Mouse (Mus musculus) G1E (cell line): ENCODE measurements around the gene Mcm9. TPM values are rescaled to one million over a fixed set of nuclear protein-coding genes. Genes with fewer than 3 reads are reported as not detected.

ENCODE experiments used
- ATAC-seq: 2 replicates; pipeline ENCODE4 v1.8.0; 2016; ENCODE audit warnings: mild to moderate bottlenecking; ENCODE audit not compliant: insufficient number of reproducible peaks, poor library complexity, low FRiP score, severe bottlenecking; ENCODE audit errors: extremely low read depth
- DNase-seq: peaks from one replicate; pipeline ENCODE4 v3.0.0; 2012; ENCODE audit warnings: low spot score
- H3K27me3 ChIP-seq: 2 replicates; pipeline ENCODE4 v1.6.1; 2012; ENCODE audit warnings: mild to moderate bottlenecking, low read length, inconsistent platforms; ENCODE audit not compliant: insufficient read depth
- H3K36me3 ChIP-seq: replicated peaks from 2 replicates; pipeline ENCODE3; 2012; ENCODE audit warnings: mild to moderate bottlenecking, inconsistent platforms
- H3K4me1 ChIP-seq: 2 replicates; pipeline ENCODE4 v1.6.1; 2012; ENCODE audit warnings: low read depth, low read length, inconsistent platforms, mixed read lengths; ENCODE audit not compliant: insufficient read depth
- H3K4me3 ChIP-seq: 2 replicates; pipeline ENCODE4 v1.5.1; 2012; ENCODE audit warnings: low read depth, mild to moderate bottlenecking, inconsistent platforms, low read length, moderate library complexity, mixed read lengths
- H3K9me3 ChIP-seq: replicated peaks from 2 replicates; pipeline ENCODE4 v1.6.1; 2012; ENCODE audit warnings: inconsistent platforms
- CTCF ChIP-seq: IDR thresholded peaks from 2 replicates; pipeline ENCODE4 v1.5.1; 2012; ENCODE audit warnings: low read depth, low read length, inconsistent platforms, mixed read lengths
- GATA1 ChIP-seq: IDR thresholded peaks from 2 replicates; pipeline ENCODE4 v1.6.1; 2012; ENCODE audit warnings: borderline replicate concordance, low read length, inconsistent platforms, mixed read lengths
- GATA2 ChIP-seq: IDR thresholded peaks from 2 replicates; pipeline ENCODE4 v1.6.1; 2012; ENCODE audit warnings: low read depth, low read length, inconsistent platforms, borderline replicate concordance
- POLR2AphosphoS5 ChIP-seq: IDR thresholded peaks from 2 replicates; pipeline ENCODE4 v1.6.1; 2012; ENCODE audit warnings: low read depth, low read length, inconsistent platforms; ENCODE audit not compliant: insufficient replicate concordance
- TAL1 ChIP-seq: conservative IDR thresholded peaks from 2 replicates; pipeline ENCODE4 v1.6.1; 2012; ENCODE audit warnings: low read depth, low read length, inconsistent platforms, mixed read lengths
- polyA plus RNA-seq: library from polyadenylated mRNA; stranded (reverse); fragments of >175 nt; gene quantifications from 2 replicates; pipeline ENCODE4 v1.2.3, GENCODE M21; 2012
- total RNA-seq, 2 experiments: library from RNA; stranded (forward) in 1 of 2; stranded (reverse) in 1 of 2; fragments of 200-1000 nt in 1 of 2; fragments of >200 nt in 1 of 2; fragmentation: Nextera tagmentation in 1 of 2; gene quantifications; 2 replicates each; pipeline ENCODE4 v1.2.3; 2014 to 2017

The Mcm9 gene
- total and polyA plus RNA-seq, 3 experiments: 2.4 to 10.8 (median 8.7) TPM

DNA sequence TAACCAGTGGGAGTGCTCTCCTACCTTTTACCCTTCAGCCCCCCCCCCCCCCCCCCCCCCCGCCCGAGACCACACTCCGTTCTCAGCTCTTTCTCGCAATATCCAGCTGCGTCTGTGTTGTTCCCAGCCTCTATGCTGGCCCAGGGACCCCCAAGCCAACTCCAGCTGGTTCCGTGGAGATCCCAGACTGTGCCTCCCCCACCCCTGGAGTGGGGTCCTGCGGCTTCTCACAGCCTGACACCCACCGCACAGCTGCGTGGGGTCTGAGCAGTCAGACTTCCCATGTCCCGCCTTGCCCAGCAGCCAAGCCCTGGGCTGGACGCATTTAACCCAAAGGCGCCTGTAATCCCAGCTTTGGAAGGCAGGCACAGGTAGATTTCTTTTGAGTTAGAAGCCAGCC, 49.2 kb downstream of the Mcm9 start:
- Histone ChIP-seq H3K4me1 (no peaks in the 10 kb centered on the region), H3K36me3 (no peaks in the 10 kb centered on the region), H3K9me3 (no peaks in the 10 kb centered on the region), H3K4me3 (no peak overlapping the region), H3K27me3 (no peaks in the 10 kb centered on the region)
- TF ChIP-seq POLR2AphosphoS5: no peak
- no peak for TF ChIP-seq CTCF
- no peak for TF ChIP-seq GATA1
- no peak for DNase-seq
- ATAC-seq: no peak

DNA sequence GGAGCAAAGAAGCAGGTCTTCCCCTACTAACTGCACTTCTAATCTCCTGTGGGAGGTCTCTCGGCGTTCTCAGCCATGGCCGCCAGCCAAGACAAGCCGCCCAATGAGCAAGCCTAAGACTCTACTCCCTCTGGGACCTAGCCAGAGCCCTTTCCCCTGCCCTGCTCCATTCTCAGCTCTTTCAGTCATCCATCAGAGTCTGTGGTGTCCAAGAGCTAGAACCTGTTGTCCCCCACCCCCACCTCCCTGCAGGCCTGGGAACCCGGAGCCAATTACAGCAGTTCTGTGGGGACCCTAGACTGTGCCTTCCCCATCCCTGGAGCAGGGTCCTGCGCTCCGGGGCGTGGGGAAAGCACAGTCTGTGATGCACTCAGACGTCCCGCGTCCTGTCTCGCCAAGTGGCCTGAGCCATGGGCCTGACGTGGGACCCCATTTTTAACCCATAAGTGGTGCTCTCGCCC, 49.6 kb downstream of the Mcm9 start:
- no peak for DNase-seq
- Histone ChIP-seq H3K4me3 (no peak overlapping the region), H3K27me3 (no peaks in the 10 kb centered on the region), H3K4me1 (no peaks in the 10 kb centered on the region), H3K9me3 (no peaks in the 10 kb centered on the region), H3K36me3 (no peaks in the 10 kb centered on the region)
- TF ChIP-seq GATA2 (no peak), GATA1 (no peak), TAL1 (no peak), CTCF (no peak), POLR2AphosphoS5 (no peak)
- no peak for ATAC-seq

DNA sequence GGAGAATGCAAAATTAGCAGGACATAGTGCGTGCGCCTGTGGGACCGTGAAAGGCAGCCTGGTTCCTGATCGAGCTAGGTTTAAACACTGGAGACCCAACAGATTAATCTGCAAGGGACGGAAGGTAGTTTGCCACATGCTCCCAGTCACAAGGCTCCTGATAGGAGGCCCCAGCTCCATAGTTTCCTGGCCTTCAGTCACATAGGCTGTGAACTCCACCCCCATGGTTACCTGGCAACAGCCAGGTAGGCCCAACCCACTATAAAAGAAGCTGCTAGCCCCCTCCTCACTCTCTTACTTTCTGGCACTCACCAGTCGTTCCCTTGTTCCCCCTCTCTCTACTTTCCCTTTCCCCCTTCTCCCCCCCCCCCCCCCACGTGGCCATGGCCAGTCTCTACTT, 50.1 kb downstream of the Mcm9 start:
- no peaks in the 10 kb centered on the region for H3K36me3 ChIP-seq
- TF ChIP-seq CTCF: no peak
- no peak for TF ChIP-seq TAL1
- TF ChIP-seq POLR2AphosphoS5: no peak
- TF ChIP-seq GATA2: no peak
- TF ChIP-seq GATA1: no peak
- H3K9me3 ChIP-seq: no peaks in the 10 kb centered on the region
- H3K27me3 ChIP-seq: no peaks in the 10 kb centered on the region
- no peak overlapping the region for H3K4me3 ChIP-seq
- ATAC-seq: no peak
- no peak for DNase-seq
- H3K4me1 ChIP-seq: no peaks in the 10 kb centered on the region

DNA sequence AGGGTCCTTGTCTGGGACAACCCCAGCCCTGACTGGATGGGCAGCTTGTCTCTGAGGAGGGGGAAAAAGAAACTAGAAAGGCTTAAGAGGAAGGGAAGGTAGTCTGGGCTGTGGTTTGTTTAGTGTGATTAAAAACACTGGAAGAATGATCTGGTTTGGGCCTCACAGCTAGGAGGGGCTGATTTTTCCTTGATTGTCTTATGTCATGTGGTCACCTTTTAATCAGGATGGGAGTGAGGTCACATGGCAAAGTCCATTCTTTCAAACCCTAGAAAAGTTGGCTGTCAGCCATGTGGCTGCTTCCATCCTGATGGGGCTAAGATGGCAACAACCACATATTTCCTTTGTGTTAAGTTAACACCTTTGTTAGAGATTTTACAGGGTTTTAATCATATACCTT, 61.7 kb downstream of the Mcm9 start:
- H3K4me3 ChIP-seq: no peak overlapping the region
- ATAC-seq (no peak), DNase-seq (no peak)
- H3K4me1 ChIP-seq: no peaks in the 10 kb centered on the region
- TF ChIP-seq GATA1 (no peak), POLR2AphosphoS5 (no peak), CTCF (no peak), GATA2 (no peak), TAL1 (no peak)
- H3K9me3 ChIP-seq: no peaks in the 10 kb centered on the region
- no peaks in the 10 kb centered on the region for H3K36me3 ChIP-seq
- no peaks in the 10 kb centered on the region for H3K27me3 ChIP-seq

DNA sequence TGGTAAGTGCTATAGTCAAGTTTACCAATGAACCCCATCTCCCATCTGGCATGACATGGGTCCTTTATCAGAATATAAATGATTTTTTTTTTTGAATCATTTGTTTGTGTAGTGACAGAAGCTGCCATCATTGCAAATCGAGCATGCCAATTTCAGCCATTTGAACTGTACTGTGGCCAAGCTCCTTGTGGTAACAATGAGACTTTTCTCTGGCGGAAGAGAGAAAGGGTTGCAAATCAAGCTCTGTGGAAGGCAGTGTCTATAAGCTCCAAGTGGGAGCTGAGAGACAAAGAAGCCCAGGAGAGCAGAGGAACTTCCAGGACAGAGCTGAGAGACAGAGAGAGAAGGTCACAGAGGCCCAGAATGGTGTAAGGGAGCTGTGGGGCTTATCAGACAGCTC, 64.7 kb downstream of the Mcm9 start:
- Histone ChIP-seq H3K27me3 (no peaks in the 10 kb centered on the region), H3K4me3 (no peak overlapping the region), H3K36me3 (no peaks in the 10 kb centered on the region), H3K9me3 (no peaks in the 10 kb centered on the region), H3K4me1 (no peaks in the 10 kb centered on the region)
- no peak for TF ChIP-seq POLR2AphosphoS5
- TF ChIP-seq CTCF: no peak
- TF ChIP-seq GATA2: no peak
- no peak for TF ChIP-seq GATA1
- no peak for TF ChIP-seq TAL1
- ATAC-seq (no peak), DNase-seq (no peak)

DNA sequence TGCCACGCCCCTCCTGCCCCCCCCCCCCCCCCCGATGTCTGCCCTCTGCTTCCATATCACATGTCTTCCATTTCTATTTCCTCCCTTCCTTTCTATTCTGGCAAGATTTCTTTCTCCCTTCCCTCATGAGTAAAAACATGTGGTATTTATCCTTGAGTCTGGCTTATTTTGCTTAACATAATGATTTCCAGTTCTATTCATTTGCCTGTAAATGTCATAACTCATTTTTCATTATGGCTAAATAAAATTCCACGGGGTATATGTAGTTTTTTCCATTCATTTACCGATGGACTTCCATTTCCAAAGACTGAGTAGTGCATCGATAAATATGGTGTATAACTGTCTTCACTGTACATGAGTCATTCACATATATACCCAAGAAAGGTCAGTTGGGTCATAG, 68.2 kb downstream of the Mcm9 start:
- H3K4me1 ChIP-seq: no peaks in the 10 kb centered on the region
- no peaks in the 10 kb centered on the region for H3K36me3 ChIP-seq
- no peaks in the 10 kb centered on the region for H3K27me3 ChIP-seq
- H3K9me3 ChIP-seq: no peaks in the 10 kb centered on the region
- TF ChIP-seq GATA2: no peak
- no peak for TF ChIP-seq TAL1
- no peak for TF ChIP-seq GATA1
- TF ChIP-seq POLR2AphosphoS5: no peak
- TF ChIP-seq CTCF: no peak
- no peak for ATAC-seq
- no peak for DNase-seq
- no peak overlapping the region for H3K4me3 ChIP-seq

DNA sequence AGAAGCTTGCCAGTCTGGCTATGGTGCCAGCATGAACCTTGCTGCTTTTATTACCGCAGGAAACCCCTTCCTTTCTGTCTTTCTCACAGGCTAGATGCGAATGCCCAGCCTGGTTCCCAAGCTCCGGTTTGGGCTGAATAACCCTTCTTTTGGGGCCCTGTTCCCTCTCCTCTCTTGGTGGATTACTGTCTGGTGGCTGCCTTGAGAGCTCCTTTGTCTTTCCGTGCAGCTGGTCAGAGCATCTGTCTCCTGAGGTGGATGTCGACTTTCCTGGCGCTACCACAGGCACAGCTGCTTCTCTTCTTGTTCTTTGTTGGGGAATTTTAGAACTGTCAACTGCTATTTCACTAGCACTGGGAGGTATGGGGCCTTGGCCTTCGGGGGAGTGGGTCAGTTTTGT, 92.6 kb downstream of the Mcm9 start:
- TF ChIP-seq POLR2AphosphoS5: no peak
- TF ChIP-seq TAL1: no peak
- TF ChIP-seq GATA2: no peak
- TF ChIP-seq GATA1: no peak
- TF ChIP-seq CTCF: no peak
- no peaks in the 10 kb centered on the region for H3K27me3 ChIP-seq
- ATAC-seq (no peak), DNase-seq (no peak)
- H3K9me3 ChIP-seq: no peaks in the 10 kb centered on the region
- peaks cover 42% of the 10 kb centered on the region for H3K36me3 ChIP-seq
- H3K4me3 ChIP-seq: no peak overlapping the region
- H3K4me1 ChIP-seq: no peaks in the 10 kb centered on the region
